Mouse (Mus musculus) hindbrain, postnatal 0 days (tissue): ENCODE data around the gene Cers5. TPM values are rescaled to one million over a fixed set of nuclear protein-coding genes. Genes with fewer than 3 reads are reported as not detected.
A peak's percentile ranks its signal among the peaks of the same experiment; 100 is the strongest.

Source experiments
- ATAC-seq: fragments of 200-750 bp; cut with Nextera tagmentation; 2 replicates; pipeline ENCODE4 v1.8.0; 2017; ENCODE audit warnings: mild to moderate bottlenecking, moderate TSS enrichment, moderate library complexity
- DNase-seq: peaks from one replicate; pipeline ENCODE4 v3.0.0-alpha.2; 2015; ENCODE audit warnings: low spot score
- H3K27ac ChIP-seq: fragments of 300-500 bp; sonication (generic); 2 replicates; pipeline ENCODE4 v1.5.1; 2014; ENCODE audit warnings: mild to moderate bottlenecking
- H3K27me3 ChIP-seq: fragments of 300-500 bp; sonication (generic); 2 replicates; pipeline ENCODE4 v1.6.1; 2014; ENCODE audit warnings: low read length, mixed read lengths; ENCODE audit not compliant: insufficient read depth
- H3K36me3 ChIP-seq: fragments of 300-500 bp; sonication (generic); 2 replicates; pipeline ENCODE4 v1.6.1; 2014; ENCODE audit warnings: low read length, mixed read lengths; ENCODE audit not compliant: insufficient read depth
- H3K4me1 ChIP-seq: fragments of 300-500 bp; sonication (generic); 2 replicates; pipeline ENCODE4 v1.6.1; 2014; ENCODE audit warnings: antibody characterized with exemption, low read length, mixed read lengths; ENCODE audit not compliant: insufficient read depth
- H3K4me2 ChIP-seq: fragments of 300-500 bp; sonication (generic); 2 replicates; pipeline ENCODE4 v1.6.1; 2014; ENCODE audit warnings: low read depth, mild to moderate bottlenecking, low read length, moderate library complexity, mixed read lengths
- H3K4me3 ChIP-seq: fragments of 300-500 bp; sonication (generic); 2 replicates; pipeline ENCODE4 v1.5.1; 2014; ENCODE audit warnings: low read length
- H3K9ac ChIP-seq: fragments of 300-500 bp; sonication (generic); replicated peaks from 2 replicates; pipeline ENCODE4 v1.6.1; 2014; ENCODE audit warnings: mild to moderate bottlenecking, low read length, moderate library complexity, mixed read lengths
- H3K9me3 ChIP-seq: fragments of 300-500 bp; sonication (generic); 2 replicates; pipeline ENCODE4 v1.6.1; 2016; ENCODE audit warnings: low read length, mixed read lengths
- CTCF ChIP-seq: IDR thresholded peaks from 2 replicates; pipeline ENCODE4 v1.5.1; 2016; ENCODE audit warnings: antibody characterized with exemption, control low read depth, low read depth
- WGBS: fragments of 180-500 bp; shearing (Covaris S2); extraction: QIAGEN DNeasy Blood & Tissue Kit; methylation state at CpG from one replicate; pipeline ENCODE4 v1.1.7; 2014; 5-methylcytosine and 5-hydroxymethylcytosine counted together
- polyA plus RNA-seq: library from polyadenylated mRNA; unstranded; fragments of >200 nt; fragmentation: Nextera tagmentation; extraction: Ambion mirVana; gene quantifications from 2 replicates; pipeline ENCODE4 v1.2.1, GENCODE M21; 2015
- total RNA-seq: library from RNA; depleted of rRNA; stranded (reverse); fragments of >200 nt; gene quantifications from 2 replicates; pipeline ENCODE4 v1.2.3, GENCODE M21; 2014

Gene Cers5
- total and polyA plus RNA-seq, 2 experiments from 2014 or later, result 73.9 to 92.8 TPM

DNA sequence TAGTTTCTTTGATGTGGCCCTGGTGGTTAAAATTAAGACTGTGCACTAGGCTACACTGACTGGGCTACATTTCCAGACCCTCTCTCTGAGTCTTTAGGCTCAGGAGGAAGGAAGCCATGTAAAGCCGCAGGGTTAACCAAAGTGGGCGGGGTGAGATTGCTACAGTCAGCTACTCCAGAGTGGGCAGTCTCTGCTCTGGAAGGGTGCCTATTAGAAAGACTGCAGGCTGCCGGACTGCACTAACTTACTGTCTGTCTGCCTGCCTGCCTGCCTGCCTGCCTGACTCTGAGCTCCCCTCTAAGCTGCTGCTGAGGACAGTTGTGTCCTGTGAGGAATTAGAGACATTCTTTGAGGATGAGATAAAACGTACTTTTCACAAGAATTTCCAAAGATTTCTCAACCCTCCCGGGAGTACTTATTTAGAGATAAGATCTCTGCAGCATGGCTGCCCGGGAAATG is 30.5 kb upstream of the Cers5 start:
- Histone ChIP-seq H3K27ac (no peak overlapping the region), H3K36me3 (no peaks in the 10 kb centered on the region; the same call in 1 of the 2 replicates), H3K27me3 (no peaks in the 10 kb centered on the region), H3K4me3 (no peak overlapping the region), H3K9ac (no peak overlapping the region), H3K9me3 (no peaks in the 10 kb centered on the region), H3K4me2 (no peak overlapping the region), H3K4me1 (0 out of 2 replicates have a peak, but pooled peaks cover 3% of the 10 kb centered on the region)
- TF ChIP-seq CTCF, result 0 out of 2 replicates have a peak, but pooled peaks have one; percentile 4
- 39% methylated on average over 6 of the region's 6 CpGs for WGBS
- ATAC-seq, result no peak
- peak; percentile 14 for DNase-seq

DNA sequence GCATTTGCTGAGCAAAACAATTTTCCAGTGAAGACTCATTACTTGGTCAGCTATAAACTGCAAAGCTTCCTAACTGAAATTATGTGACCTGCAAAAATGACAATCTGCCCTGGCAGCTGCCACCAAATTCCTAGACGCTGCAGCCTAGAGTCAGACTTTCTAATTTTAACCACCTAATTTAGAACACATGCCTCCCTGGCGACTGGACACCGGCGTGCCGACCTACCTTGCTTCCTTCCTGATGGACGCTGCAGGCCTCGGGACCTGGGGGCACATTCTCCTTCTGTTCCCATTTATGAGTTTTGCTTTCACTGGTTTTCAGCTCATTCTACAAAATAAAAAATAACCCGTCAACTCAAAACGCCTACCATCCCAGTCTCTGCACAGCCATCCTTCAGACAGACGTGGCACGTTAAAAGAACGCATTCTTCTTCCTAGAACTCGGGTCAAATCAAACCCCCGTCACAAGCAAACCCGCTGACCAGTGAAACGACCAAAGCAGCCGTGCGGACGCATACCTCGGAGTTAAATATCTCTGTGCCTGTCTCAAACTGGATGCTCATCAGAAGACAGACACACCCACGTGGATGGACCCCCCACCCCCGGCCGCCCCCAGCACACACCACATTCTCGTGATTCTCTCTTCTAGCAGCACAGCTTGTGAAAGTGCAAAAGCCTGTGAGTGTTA is 29.3 kb upstream of the Cers5 start:
- H3K9ac ChIP-seq, result no peak overlapping the region
- H3K27me3 ChIP-seq, result no peaks in the 10 kb centered on the region
- H3K36me3 ChIP-seq, result no peaks in the 10 kb centered on the region; the same call in 1 of the 2 replicates
- TF ChIP-seq CTCF, result no peak
- H3K9me3 ChIP-seq, result no peaks in the 10 kb centered on the region
- 46% methylated on average over 24 of the region's 24 CpGs for WGBS
- ATAC-seq (no peak), DNase-seq (no peak)
- no peak overlapping the region for H3K4me2 ChIP-seq
- H3K4me1 ChIP-seq, result no peaks in the 10 kb centered on the region
- no peak overlapping the region for H3K4me3 ChIP-seq
- H3K27ac ChIP-seq, result 0 out of 2 replicates have a peak overlapping the region, but pooled peaks have one; percentile 11

DNA sequence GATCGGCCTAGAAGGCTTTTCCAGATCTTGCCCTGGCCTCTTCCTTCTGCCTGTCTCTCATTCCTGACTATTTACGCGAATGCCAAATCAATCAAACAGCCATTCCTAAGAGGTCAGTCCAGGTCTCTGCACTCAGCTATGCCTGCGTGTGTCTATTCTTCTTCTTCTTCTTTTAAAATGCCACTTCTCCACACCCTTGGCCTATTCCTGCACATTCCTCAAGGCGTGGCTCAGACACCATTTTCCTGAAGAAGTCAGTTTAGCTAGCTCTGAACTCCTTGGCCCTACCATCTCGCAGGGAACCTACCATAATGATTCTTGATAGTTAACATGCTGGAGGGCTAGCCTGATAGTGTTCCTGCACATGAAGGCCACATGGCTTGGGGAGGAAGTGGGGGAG is 27.0 kb upstream of the Cers5 start:
- Histone ChIP-seq H3K4me3 (no peak overlapping the region), H3K4me1 (no peaks in the 10 kb centered on the region), H3K4me2 (no peak overlapping the region), H3K36me3 (no peaks in the 10 kb centered on the region; the same call in 1 of the 2 replicates), H3K27ac (no peak overlapping the region), H3K9ac (no peak overlapping the region), H3K27me3 (no peaks in the 10 kb centered on the region), H3K9me3 (no peaks in the 10 kb centered on the region)
- WGBS, result 81% methylated on average over 6 of the region's 6 CpGs
- ATAC-seq (no peak), DNase-seq (no peak)
- no peak for TF ChIP-seq CTCF

DNA sequence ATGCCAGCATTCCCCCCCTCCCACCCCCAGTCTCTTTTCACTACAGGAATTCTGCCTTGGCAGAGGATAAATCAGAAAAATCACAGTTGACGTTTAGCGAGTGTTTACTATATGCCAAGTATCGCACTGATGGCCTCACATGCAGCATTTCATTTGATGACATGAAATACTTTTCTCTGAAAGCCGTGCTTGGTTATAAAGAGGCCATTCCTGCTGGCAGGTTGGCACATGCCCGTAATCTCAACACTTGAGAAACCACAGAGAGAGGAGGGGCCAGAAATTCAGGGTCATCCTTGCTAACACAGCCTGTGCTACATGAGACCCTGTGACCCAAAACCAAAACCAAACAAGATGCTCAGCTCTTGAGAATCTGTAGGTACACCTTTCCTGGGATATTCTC is 25.2 kb upstream of the Cers5 start:
- H3K4me1 ChIP-seq, result no peaks in the 10 kb centered on the region
- no peaks in the 10 kb centered on the region for H3K36me3 ChIP-seq
- ATAC-seq (no peak), DNase-seq (no peak)
- H3K27ac ChIP-seq, result no peak overlapping the region
- no peaks in the 10 kb centered on the region for H3K27me3 ChIP-seq
- WGBS, result 61% methylated on average over 5 of the region's 5 CpGs
- H3K4me3 ChIP-seq, result no peak overlapping the region
- H3K9ac ChIP-seq, result no peak overlapping the region
- H3K4me2 ChIP-seq, result no peak overlapping the region
- no peaks in the 10 kb centered on the region for H3K9me3 ChIP-seq
- no peak for TF ChIP-seq CTCF

DNA sequence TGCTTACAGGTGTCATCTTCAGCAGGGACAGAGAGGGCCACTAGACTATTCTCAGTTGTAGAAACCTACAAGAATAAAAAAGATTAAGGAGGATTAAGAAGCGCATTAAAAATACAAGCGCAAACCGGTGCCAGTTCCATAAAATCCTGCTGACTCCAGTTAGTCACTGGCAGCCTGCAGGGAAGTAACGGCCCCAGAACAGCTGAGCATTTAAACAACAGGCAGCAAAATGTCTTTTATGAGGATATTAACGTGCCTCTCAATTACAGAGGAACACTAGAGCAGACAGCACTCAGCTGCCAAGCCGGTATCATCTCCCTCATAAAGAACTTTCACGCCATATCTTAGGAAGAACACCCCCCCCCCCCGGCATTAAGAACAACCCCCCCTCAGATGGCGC is 24.1 kb upstream of the Cers5 start:
- DNase-seq, result peak; percentile 42
- Histone ChIP-seq H3K9ac (no peak overlapping the region), H3K36me3 (no peaks in the 10 kb centered on the region), H3K27me3 (no peaks in the 10 kb centered on the region), H3K27ac (peak overlapping the region; percentile 48; the same call in 1 of the 2 replicates), H3K4me3 (no peak overlapping the region), H3K4me2 (no peak overlapping the region), H3K9me3 (no peaks in the 10 kb centered on the region), H3K4me1 (no peaks in the 10 kb centered on the region)
- 60% methylated on average over 9 of the region's 9 CpGs for WGBS
- no peak for TF ChIP-seq CTCF
- ATAC-seq, result peak; percentile 59; the same call in 1 of the 2 replicates

DNA sequence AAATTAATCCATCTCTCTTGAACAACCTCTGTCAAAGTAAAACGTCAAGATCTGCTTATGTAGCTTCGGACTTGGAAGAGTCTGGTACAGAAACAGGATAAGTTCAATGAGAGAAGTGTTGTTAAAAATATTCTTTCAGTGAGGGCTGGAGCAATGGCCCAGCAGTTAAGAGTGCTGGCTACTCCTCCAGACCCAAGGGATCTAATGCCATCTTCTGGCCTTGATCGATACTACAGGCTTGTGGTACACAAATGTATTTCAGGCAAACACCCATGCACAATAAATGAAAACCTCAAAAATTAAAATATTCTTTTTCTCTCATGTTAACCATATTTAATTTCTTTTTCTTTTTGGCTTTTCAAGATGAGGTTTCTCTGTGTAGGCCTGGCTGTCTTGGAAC is 23.4 kb upstream of the Cers5 start:
- DNase-seq, result peak; percentile 51
- Histone ChIP-seq H3K27ac (no peak overlapping the region), H3K4me1 (no peaks in the 10 kb centered on the region), H3K4me2 (no peak overlapping the region), H3K9ac (no peak overlapping the region), H3K9me3 (no peaks in the 10 kb centered on the region), H3K4me3 (no peak overlapping the region), H3K36me3 (no peaks in the 10 kb centered on the region), H3K27me3 (no peaks in the 10 kb centered on the region)
- TF ChIP-seq CTCF, result peak; percentile 58
- no peak for ATAC-seq
- 82% methylated on average over 3 of the region's 3 CpGs for WGBS

DNA sequence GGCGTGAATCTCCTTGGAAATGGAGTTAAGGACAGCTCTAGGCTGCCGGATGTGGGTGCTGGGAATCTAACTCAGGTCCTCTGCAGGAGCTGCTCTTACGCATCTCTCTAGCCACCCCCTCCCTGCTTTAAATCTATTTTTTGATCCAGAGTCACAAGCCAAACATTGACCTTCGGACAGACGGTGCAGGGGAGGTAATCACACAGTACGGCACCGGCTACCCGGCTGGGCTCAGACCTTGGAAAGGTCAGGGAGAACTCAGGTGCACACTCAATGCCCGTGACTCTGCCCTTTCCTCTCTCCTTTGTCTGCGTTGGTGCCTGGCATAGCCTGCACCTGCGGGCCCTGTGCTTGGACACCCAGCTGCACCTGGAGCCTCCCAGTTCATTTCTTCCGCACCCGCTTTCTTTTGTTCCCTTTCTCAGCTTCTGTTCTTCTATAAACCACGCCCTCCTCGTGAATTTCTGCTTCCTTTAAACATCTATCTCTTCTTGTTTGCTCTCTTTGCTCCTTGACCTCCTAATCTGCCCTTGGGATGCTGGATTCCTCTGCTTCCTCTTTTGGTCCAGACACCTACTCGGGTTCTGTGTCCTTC is 19.6 kb upstream of the Cers5 start:
- DNase-seq (no peak), ATAC-seq (no peak)
- 93% methylated on average over 16 of the region's 16 CpGs for WGBS
- H3K9ac ChIP-seq, result no peak overlapping the region
- no peak overlapping the region for H3K27ac ChIP-seq
- H3K27me3 ChIP-seq, result no peaks in the 10 kb centered on the region
- H3K9me3 ChIP-seq, result no peaks in the 10 kb centered on the region
- H3K36me3 ChIP-seq, result no peaks in the 10 kb centered on the region
- TF ChIP-seq CTCF, result no peak
- H3K4me2 ChIP-seq, result no peak overlapping the region
- H3K4me3 ChIP-seq, result no peak overlapping the region
- peaks cover 6% of the 10 kb centered on the region; the same call in 1 of the 2 replicates for H3K4me1 ChIP-seq
